Mouse (Mus musculus) erythroblast, embryonic 14.5 days (primary cell): Measurements from ENCODE around the gene Adssl1.

Source experiments
- GATA1 ChIP-seq: IDR thresholded peaks from 2 replicates; pipeline ENCODE4 v1.6.1; 2012; ENCODE audit warnings: low read length, inconsistent platforms, mixed read lengths
- TAL1 ChIP-seq: IDR thresholded peaks from 3 replicates; pipeline ENCODE4 v1.6.1; 2012; ENCODE audit warnings: low read length, inconsistent platforms, mixed read lengths

DNA sequence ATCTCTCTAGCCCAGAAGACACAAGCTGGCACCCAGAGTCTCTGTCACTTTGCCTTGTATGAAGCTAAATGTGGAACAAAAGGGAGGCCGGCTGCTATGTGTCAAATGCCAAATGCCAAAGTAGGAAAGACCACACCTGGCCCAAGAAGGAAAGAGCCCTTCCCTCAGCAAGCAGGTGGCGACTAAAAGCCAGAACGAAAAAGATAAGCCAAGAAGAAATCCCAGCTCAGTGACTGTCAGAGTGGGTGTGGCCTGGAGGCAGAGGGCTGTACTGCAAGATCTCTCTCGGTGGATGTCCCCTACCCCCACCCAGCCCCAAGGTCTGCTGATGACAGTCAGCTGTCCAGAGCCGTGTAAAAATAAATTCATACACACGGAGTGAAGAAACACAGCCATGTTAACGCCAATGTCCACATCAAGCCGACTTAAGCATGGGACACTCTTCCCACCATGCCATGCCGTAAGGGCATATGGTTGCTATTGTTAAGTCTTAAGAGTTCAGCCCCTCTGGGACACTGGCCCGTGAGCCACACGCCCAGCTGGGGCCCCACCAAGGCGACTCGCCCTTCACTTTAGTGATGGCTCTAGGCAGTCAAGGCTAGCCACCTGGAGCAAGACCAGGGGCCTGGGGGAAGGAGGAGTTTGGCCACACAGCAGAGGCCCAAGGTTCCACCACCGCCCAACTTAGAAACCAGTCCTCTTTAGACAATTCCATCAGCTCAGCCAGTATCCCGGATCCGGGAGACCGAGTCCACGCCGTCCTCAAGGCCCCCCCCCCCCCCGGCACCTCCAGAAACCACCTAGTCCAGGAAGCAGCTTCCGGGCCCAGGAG is 53.1 kb downstream of the Adssl1 start:
- TF ChIP-seq TAL1 (no peak), GATA1 (no peak)
